Mouse (Mus musculus) liver, embryonic 11.5 days (tissue): ENCODE data around the gene Slc7a14. TPM values are rescaled to one million over a fixed set of nuclear protein-coding genes. Genes with fewer than 3 reads are reported as not detected.

Experiments used
- ATAC-seq: fragments of 200-750 bp; cut with Nextera tagmentation; replicated peaks from 2 replicates; pipeline ENCODE4 v1.8.0; 2017; ENCODE audit warnings: moderate number of reproducible peaks, mild to moderate bottlenecking, moderate TSS enrichment, moderate library complexity; ENCODE audit not compliant: low FRiP score
- DNase-seq: peaks from one replicate; pipeline ENCODE4 v3.0.0-alpha.2; 2017; ENCODE audit warnings: low spot score
- H3K27ac ChIP-seq: fragments of 300-500 bp; sonication (generic); 2 replicates; pipeline ENCODE4 v1.5.1; 2014; ENCODE audit warnings: mild to moderate bottlenecking, low read depth, low read length, control low read depth
- H3K27me3 ChIP-seq: fragments of 300-500 bp; sonication (generic); replicated peaks from 2 replicates; pipeline ENCODE4 v1.6.1; 2014; ENCODE audit warnings: low read length, mixed read lengths; ENCODE audit not compliant: control insufficient read depth, insufficient read depth
- H3K36me3 ChIP-seq: fragments of 300-500 bp; sonication (generic); 2 replicates; pipeline ENCODE4 v1.6.1; 2014; ENCODE audit warnings: mild to moderate bottlenecking, low read length, moderate library complexity, mixed read lengths; ENCODE audit not compliant: control insufficient read depth, insufficient read depth
- H3K4me1 ChIP-seq: fragments of 300-500 bp; sonication (generic); replicated peaks from 2 replicates; pipeline ENCODE4 v1.6.1; 2014; ENCODE audit warnings: low read length, mixed read lengths; ENCODE audit not compliant: control insufficient read depth, insufficient read depth
- H3K4me2 ChIP-seq: fragments of 300-500 bp; sonication (generic); 2 replicates; pipeline ENCODE4 v1.6.1; 2014; ENCODE audit warnings: mild to moderate bottlenecking, control low read depth, moderate library complexity
- H3K4me3 ChIP-seq: fragments of 300-500 bp; sonication (generic); 2 replicates; pipeline ENCODE4 v1.5.1; 2014; ENCODE audit warnings: low read depth, low read length, control low read depth
- H3K9ac ChIP-seq: fragments of 300-500 bp; sonication (generic); 2 replicates; pipeline ENCODE4 v1.6.1; 2014; ENCODE audit warnings: low read depth, low read length, control low read depth
- H3K9me3 ChIP-seq: fragments of 300-500 bp; sonication (generic); 2 replicates; pipeline ENCODE4 v1.6.1; 2016; ENCODE audit warnings: low read length, inconsistent platforms, mixed read lengths; ENCODE audit not compliant: control insufficient read depth
- WGBS: fragments of 180-500 bp; shearing (Covaris S2); extraction: QIAGEN DNeasy Blood & Tissue Kit; methylation state at CpG from one replicate; pipeline ENCODE4 v1.1.7; 2014; 5-methylcytosine and 5-hydroxymethylcytosine counted together
- polyA plus RNA-seq: library from polyadenylated mRNA; unstranded; fragments of >200 nt; fragmentation: Nextera tagmentation; extraction: Ambion mirVana; gene quantifications from 2 replicates; pipeline ENCODE4 v1.2.1, GENCODE M21; 2014

Gene Slc7a14
- polyA plus RNA-seq, 1 experiment from 2014 or later = 0.08 TPM

DNA sequence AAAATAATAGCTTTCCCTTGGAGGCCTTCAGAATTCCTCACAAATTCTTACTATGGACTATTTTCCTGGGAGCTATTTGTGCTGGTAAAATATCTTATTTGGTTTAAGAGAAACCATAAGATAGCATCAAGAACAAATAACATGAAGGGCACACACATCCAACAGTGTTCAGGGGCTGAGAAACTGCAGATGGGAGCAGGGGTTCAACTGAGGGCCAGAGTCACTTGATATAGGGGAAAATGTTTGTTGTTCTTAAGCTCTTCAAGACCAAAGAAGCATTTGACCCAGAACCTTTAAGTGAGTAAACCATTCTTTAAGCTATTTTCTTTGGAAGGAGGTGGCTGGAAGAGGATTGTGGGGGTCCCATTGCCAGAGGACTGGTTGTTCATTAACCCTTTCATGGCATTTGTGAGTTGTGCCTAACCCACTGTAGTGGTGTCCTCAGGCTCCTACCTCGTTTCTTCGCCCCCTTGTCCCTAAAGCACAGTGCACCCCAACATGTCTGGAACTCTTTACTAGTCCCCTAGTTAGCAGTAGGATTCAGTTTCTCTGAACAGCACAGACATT, 76.3 kb downstream of the Slc7a14 start:
- Histone ChIP-seq H3K27ac (no peak overlapping the region), H3K4me2 (no peak overlapping the region), H3K9me3 (no peaks in the 10 kb centered on the region), H3K4me1 (no peaks in the 10 kb centered on the region), H3K9ac (no peak overlapping the region), H3K4me3 (no peak overlapping the region), H3K27me3 (no peaks in the 10 kb centered on the region), H3K36me3 (no peaks in the 10 kb centered on the region)
- no peak for ATAC-seq
- WGBS = 71% methylated on average over 2 of the region's 2 CpGs
- no peak for DNase-seq

DNA sequence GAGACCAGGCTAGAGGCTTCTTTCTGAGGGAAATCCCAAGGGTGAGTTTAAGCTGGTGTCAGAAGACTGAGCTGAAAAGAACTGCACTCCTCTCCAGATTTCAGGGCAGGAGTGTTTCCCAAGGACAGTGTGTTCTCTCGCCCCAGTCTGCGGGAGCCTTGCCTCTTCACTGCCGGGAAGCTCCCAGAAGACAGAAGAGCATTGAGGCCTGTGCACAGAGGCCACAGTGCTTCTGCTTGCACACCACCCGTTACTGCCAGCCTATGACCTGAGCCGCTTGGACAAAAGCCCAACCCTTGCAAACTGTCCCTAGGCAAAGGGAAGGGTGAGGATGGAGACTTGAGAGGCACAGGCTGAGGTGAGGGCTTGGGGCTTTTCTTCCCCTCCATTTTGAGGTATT, 80.9 kb downstream of the Slc7a14 start:
- H3K4me3 ChIP-seq = no peak overlapping the region
- no peak overlapping the region for H3K9ac ChIP-seq
- no peaks in the 10 kb centered on the region for H3K9me3 ChIP-seq
- H3K27me3 ChIP-seq = no peaks in the 10 kb centered on the region
- no peak overlapping the region for H3K4me2 ChIP-seq
- no peaks in the 10 kb centered on the region for H3K36me3 ChIP-seq
- H3K4me1 ChIP-seq = no peaks in the 10 kb centered on the region
- ATAC-seq (no peak), DNase-seq (no peak)
- H3K27ac ChIP-seq = no peak overlapping the region
- 74% methylated on average over 5 of the region's 5 CpGs for WGBS

DNA sequence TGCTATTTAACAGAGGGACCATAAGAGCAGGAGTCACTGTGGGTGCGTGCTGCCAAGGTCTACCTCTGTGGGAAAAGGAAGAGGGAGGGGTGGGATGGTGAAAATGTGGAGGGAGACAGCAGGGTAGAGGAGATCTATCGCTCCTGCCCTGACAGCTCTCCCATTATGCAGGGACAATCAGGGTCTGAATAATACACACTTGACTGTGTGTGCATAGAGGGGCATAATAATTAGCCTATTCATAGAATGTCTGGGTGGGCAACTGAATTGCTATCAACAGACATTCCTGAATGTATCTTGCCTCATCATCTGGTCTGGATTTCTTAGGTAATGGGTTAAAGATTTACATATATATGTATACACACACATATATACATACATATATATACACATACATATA, 81.7 kb downstream of the Slc7a14 start:
- no peak for ATAC-seq
- H3K36me3 ChIP-seq = no peaks in the 10 kb centered on the region
- no peak overlapping the region for H3K4me3 ChIP-seq
- H3K4me1 ChIP-seq = no peaks in the 10 kb centered on the region
- no peak overlapping the region for H3K27ac ChIP-seq
- 66% methylated on average over 2 of the region's 2 CpGs for WGBS
- no peak for DNase-seq
- no peaks in the 10 kb centered on the region for H3K27me3 ChIP-seq
- no peak overlapping the region for H3K9ac ChIP-seq
- no peak overlapping the region for H3K4me2 ChIP-seq
- no peaks in the 10 kb centered on the region for H3K9me3 ChIP-seq

DNA sequence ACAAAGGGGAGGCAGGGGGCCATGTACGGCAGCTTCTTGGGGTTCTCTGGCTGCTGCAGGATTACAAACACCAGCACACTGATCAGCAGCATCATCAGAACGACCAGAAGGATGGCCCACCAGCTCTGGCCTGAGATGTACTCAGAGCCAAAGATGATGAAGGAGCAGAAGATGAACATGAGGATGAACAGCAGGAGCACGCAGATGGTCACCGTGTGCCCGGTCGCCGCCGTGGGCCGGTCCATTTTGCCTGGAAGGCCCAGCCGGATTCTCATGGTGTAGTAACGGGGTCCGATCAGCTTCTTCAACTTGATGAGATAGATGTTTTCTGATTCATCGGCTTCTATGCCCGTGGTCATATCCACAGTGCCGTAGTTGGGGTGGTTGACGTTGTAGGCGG, 86.6 kb downstream of the Slc7a14 start:
- no peak overlapping the region for H3K27ac ChIP-seq
- H3K36me3 ChIP-seq = no peaks in the 10 kb centered on the region
- no peaks in the 10 kb centered on the region for H3K4me1 ChIP-seq
- no peaks in the 10 kb centered on the region for H3K27me3 ChIP-seq
- no peak overlapping the region for H3K4me2 ChIP-seq
- ATAC-seq (no peak), DNase-seq (no peak)
- no peak overlapping the region for H3K9ac ChIP-seq
- WGBS = 87% methylated on average over 17 of the region's 17 CpGs
- H3K9me3 ChIP-seq = no peaks in the 10 kb centered on the region
- H3K4me3 ChIP-seq = no peak overlapping the region

DNA sequence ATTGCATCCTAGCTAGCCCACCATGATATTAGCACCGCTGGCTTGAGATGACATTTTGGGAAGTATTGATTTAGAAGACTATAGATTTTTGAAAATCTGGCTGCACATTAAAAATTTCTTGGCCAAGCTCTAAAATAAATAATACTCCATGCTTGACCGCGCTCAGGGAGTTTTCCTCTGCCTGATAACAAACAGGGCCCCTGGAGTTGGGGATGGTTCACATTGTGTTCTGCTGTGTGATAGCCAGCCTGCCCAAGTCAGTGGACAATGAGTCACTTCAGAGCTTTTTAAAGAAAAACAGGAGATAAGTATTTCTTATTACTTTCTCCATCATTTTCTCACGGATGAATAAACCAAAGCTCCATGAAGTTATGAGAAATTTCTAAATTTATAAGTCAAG, 90.1 kb downstream of the Slc7a14 start:
- Histone ChIP-seq H3K4me2 (no peak overlapping the region), H3K36me3 (no peaks in the 10 kb centered on the region), H3K4me1 (no peaks in the 10 kb centered on the region), H3K27ac (no peak overlapping the region), H3K9ac (no peak overlapping the region), H3K27me3 (no peaks in the 10 kb centered on the region), H3K9me3 (no peaks in the 10 kb centered on the region), H3K4me3 (no peak overlapping the region)
- ATAC-seq = no peak
- DNase-seq = no peak
- WGBS = 77% methylated on average over 4 of the region's 4 CpGs

DNA sequence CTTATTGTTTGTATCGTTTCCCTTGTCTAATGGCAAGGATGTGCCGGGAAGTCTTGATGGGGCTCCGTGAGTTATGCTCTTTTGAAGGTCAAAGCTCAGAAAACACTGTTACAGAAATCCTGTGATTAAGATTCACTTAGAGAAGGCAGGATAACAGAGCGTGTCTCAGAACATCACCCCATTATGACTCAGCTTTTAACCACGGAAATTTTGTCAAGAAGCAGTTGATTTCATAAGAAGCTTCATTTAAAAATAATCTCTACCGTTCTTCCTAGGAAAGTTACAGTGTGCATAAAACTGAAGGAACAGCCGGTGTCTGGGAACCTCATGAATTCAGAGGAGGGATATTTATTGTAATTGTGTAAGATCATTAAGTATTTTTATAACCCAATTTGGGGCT, 90.7 kb downstream of the Slc7a14 start:
- Histone ChIP-seq H3K9me3 (no peaks in the 10 kb centered on the region), H3K4me1 (no peaks in the 10 kb centered on the region), H3K36me3 (no peaks in the 10 kb centered on the region), H3K27ac (no peak overlapping the region), H3K4me2 (no peak overlapping the region), H3K9ac (no peak overlapping the region), H3K4me3 (no peak overlapping the region), H3K27me3 (no peaks in the 10 kb centered on the region)
- ATAC-seq (no peak), DNase-seq (no peak)
- WGBS = 79% methylated on average over 7 of the region's 7 CpGs

DNA sequence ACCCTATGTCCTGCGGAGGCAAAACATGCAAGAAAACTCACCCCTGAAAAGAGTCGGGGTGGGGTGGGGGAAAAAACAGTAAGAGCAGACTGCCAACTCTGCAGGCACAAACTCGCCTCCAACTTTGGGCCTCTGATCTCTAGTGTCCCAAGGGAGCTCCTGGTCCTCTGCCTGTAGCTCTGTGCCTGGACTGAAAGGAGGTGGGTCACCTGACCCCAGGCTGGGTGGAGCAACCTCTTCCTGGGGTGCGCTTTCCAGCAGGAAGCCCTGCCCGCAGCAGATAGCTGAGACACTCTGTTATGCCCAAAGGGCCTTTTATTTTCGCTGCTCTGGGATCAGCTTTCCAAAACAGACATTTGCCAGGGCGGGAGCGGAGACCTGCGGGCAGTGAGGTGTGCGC, 92.7 kb downstream of the Slc7a14 start:
- no peaks in the 10 kb centered on the region for H3K36me3 ChIP-seq
- H3K27ac ChIP-seq = no peak overlapping the region
- no peak for DNase-seq
- no peaks in the 10 kb centered on the region for H3K9me3 ChIP-seq
- H3K4me1 ChIP-seq = no peaks in the 10 kb centered on the region
- H3K4me2 ChIP-seq = no peak overlapping the region
- WGBS = 73% methylated on average over 10 of the region's 10 CpGs
- H3K4me3 ChIP-seq = no peak overlapping the region
- H3K27me3 ChIP-seq = no peaks in the 10 kb centered on the region
- 0 out of 2 replicates have a peak, but pooled peaks have one; percentile 23 for ATAC-seq
- H3K9ac ChIP-seq = no peak overlapping the region

DNA sequence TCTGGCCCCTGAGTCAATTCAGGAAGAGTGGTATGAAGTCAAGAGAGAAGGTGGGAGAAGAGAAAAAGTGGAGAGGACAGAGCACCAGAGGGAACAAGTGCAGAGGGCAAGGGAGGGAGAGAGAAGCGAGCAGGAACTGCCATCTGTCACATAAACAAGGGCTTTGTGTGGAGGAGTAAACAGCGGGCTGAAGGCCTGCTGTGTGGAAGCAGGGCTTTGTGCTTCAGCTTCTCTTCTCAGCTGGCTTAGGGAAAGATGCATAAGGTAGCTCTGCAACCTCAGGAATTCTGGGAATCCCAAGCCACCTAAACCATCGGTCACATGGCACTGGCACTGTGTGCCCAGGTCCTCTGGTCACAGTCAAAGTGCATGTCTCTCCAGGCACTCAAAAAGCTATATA, 96.4 kb downstream of the Slc7a14 start:
- H3K4me2 ChIP-seq = no peak overlapping the region
- H3K9ac ChIP-seq = no peak overlapping the region
- DNase-seq (no peak), ATAC-seq (no peak)
- no peaks in the 10 kb centered on the region for H3K9me3 ChIP-seq
- H3K4me1 ChIP-seq = no peaks in the 10 kb centered on the region
- H3K27ac ChIP-seq = no peak overlapping the region
- no peak overlapping the region for H3K4me3 ChIP-seq
- no peaks in the 10 kb centered on the region for H3K27me3 ChIP-seq
- 44% methylated on average over 3 of the region's 3 CpGs for WGBS
- H3K36me3 ChIP-seq = no peaks in the 10 kb centered on the region

DNA sequence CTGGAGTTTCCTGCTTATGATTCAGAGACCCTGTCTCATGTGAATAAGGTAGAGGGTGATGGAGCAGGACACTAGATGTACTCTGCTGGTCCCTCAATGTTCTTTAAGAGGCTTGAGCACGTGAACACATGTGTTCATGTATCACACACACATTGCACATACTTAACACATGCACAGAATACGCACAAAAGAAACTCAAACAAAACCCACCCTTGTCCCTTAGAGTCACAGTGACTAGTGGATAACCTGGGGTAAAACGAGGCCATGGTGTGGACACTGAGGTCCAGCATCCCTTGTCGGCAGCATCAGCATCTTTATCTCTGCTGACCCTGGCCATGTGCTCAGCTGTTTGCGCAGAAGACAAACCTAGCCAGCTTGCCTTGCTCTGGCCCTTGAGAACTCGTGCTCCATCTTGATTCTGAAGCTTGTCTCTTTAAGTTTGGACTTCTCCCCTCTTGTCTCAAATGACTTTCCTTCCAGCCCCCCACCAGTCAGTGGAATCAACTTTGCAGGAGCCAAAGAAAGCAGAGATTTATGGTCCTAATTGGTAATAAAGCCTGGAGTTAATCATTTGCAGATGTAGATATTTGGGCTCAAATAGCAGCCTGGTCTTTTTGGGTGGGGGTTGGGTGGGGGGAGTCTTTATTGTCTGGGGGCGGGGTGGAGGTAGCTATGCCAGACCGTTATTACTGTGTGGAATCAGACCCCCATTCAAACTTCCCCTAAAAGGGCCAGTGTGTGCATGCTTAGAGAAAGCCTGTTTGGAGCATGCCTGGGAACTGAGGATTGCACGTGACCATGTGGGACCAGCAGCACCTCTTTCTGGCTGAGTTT, 97.8 kb downstream of the Slc7a14 start:
- WGBS = 54% methylated on average over 9 of the region's 9 CpGs
- no peaks in the 10 kb centered on the region for H3K36me3 ChIP-seq
- no peaks in the 10 kb centered on the region for H3K9me3 ChIP-seq
- no peak overlapping the region for H3K27ac ChIP-seq
- DNase-seq (no peak), ATAC-seq (no peak)
- H3K4me3 ChIP-seq = no peak overlapping the region
- H3K27me3 ChIP-seq = no peaks in the 10 kb centered on the region
- H3K4me2 ChIP-seq = no peak overlapping the region
- H3K9ac ChIP-seq = no peak overlapping the region
- no peaks in the 10 kb centered on the region for H3K4me1 ChIP-seq
